Mouse (Mus musculus) bone marrow, adult 2 months (tissue): ENCODE results near the gene Rai14.

Experiments
- CTCF ChIP-seq: fragments of 200-500 bp; IDR thresholded peaks from 2 replicates; pipeline ENCODE4 v1.5.1; 2011; ENCODE audit warnings: low read length, control low read depth; ENCODE audit not compliant: control insufficient read depth, insufficient read depth
- POLR2A ChIP-seq: fragments of 200-500 bp; IDR thresholded peaks from 2 replicates; pipeline ENCODE4 v1.6.1; 2011; ENCODE audit warnings: low read depth, mild to moderate bottlenecking, control low read depth, low read length, borderline replicate concordance; ENCODE audit not compliant: control insufficient read depth

DNA sequence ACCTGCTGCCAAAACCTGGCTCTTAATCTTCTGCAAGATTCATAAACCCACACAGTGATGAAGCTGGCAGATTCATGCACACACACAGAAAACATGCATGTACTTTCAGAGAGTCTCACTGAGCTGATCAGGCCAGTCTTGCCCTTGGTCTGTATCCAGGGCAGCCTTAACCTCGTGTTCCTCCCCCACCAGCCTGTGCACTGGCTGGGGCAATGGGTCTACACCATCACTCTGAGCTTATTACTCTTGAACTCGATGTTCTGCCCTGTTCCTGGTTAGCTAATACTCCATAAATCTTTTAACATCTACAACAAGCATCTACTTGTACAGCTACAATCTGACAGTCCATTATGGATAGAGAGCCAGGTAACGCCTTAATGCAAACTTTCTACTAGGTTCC, 77.6 kb downstream of the Rai14 start:
- TF ChIP-seq CTCF (no peak), POLR2A (no peak)
